Mouse (Mus musculus) kidney, postnatal 0 days (tissue): ENCODE measurements at regions not wholly inside any gene's neighbourhood (a gene's known extent, or its start where the extent isn't known, plus 50 kb on each side); places are given as distances from the start of the nearest gene placed in this dataset.

Experiments
- ATAC-seq: fragments of 200-750 bp; cut with Nextera tagmentation; replicated peaks from 2 replicates; pipeline ENCODE4 v1.8.0; 2017; ENCODE audit warnings: low read depth, moderate number of reproducible peaks, moderate TSS enrichment, moderate library complexity; ENCODE audit not compliant: low FRiP score
- DNase-seq: peaks from one replicate; pipeline ENCODE4 v3.0.0-alpha.2; 2016; ENCODE audit warnings: low spot score
- H3K27ac ChIP-seq: fragments of 300-500 bp; sonication (generic); 2 replicates; pipeline ENCODE4 v1.5.1; 2014; ENCODE audit warnings: mild to moderate bottlenecking
- H3K27me3 ChIP-seq: fragments of 300-500 bp; sonication (generic); 2 replicates; pipeline ENCODE4 v1.6.1; 2014; ENCODE audit warnings: low read length, mixed read lengths; ENCODE audit not compliant: insufficient read depth
- H3K36me3 ChIP-seq: fragments of 300-500 bp; sonication (generic); 2 replicates; pipeline ENCODE4 v1.6.1; 2014; ENCODE audit warnings: low read length, mixed read lengths; ENCODE audit not compliant: insufficient read depth
- H3K4me1 ChIP-seq: fragments of 300-500 bp; sonication (generic); replicated peaks from 2 replicates; pipeline ENCODE4 v1.6.1; 2014; ENCODE audit warnings: antibody characterized with exemption, low read length, mixed read lengths; ENCODE audit not compliant: insufficient read depth
- H3K4me2 ChIP-seq: fragments of 300-500 bp; sonication (generic); 2 replicates; pipeline ENCODE4 v1.6.1; 2014; ENCODE audit warnings: mild to moderate bottlenecking, low read length, moderate library complexity, mixed read lengths
- H3K4me3 ChIP-seq: fragments of 300-500 bp; sonication (generic); replicated peaks from 2 replicates; pipeline ENCODE4 v1.5.1; 2014; ENCODE audit warnings: low read depth, low read length
- H3K9ac ChIP-seq: fragments of 300-500 bp; sonication (generic); 2 replicates; pipeline ENCODE4 v1.6.1; 2014; ENCODE audit warnings: low read depth, low read length
- H3K9me3 ChIP-seq: fragments of 300-500 bp; sonication (generic); replicated peaks from 2 replicates; pipeline ENCODE4 v1.6.1; 2016; ENCODE audit warnings: low read length, inconsistent platforms, mixed read lengths
- CTCF ChIP-seq: IDR thresholded peaks from 2 replicates; pipeline ENCODE4 v1.5.1; 2016; ENCODE audit warnings: antibody characterized with exemption, low read depth, mild to moderate bottlenecking, moderate library complexity
- WGBS: fragments of 180-500 bp; shearing (Covaris S2); extraction: QIAGEN DNeasy Blood & Tissue Kit; methylation state at CpG from one replicate; pipeline ENCODE4 v1.1.7; 2014; 5-methylcytosine and 5-hydroxymethylcytosine counted together

DNA sequence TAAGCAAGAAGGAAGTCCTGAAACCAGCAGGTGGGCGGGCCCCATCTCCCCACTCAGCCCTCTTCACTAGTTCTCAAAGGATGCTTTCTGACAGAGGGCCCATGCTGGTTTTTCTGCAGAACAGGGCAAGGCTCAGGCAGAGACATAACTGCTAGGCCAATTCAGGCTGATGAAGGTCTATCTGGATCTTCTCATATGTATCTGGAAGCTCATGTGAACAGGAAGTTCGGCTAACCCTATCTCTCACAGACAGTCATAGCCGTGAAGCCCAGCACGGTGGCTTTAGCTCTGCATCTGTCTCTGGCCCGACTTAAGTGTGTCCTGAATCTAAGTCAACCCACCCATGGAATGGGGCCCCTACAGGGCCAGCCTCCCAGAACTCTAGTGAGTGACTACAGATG is 113.7 kb upstream of the 1700021F07Rik start:
- Histone ChIP-seq H3K27me3 (no peaks in the 10 kb centered on the region; the same call in 1 of the 2 replicates), H3K9ac (no peak overlapping the region), H3K27ac (no peak overlapping the region), H3K4me3 (no peak overlapping the region), H3K9me3 (no peaks in the 10 kb centered on the region), H3K4me2 (no peak overlapping the region), H3K36me3 (no peaks in the 10 kb centered on the region), H3K4me1 (0 out of 2 replicates have a peak, but pooled peaks cover 14% of the 10 kb centered on the region)
- ATAC-seq: no peak
- WGBS: 74% methylated on average over 5 of the region's 5 CpGs
- DNase-seq: no peak
- no peak for TF ChIP-seq CTCF

DNA sequence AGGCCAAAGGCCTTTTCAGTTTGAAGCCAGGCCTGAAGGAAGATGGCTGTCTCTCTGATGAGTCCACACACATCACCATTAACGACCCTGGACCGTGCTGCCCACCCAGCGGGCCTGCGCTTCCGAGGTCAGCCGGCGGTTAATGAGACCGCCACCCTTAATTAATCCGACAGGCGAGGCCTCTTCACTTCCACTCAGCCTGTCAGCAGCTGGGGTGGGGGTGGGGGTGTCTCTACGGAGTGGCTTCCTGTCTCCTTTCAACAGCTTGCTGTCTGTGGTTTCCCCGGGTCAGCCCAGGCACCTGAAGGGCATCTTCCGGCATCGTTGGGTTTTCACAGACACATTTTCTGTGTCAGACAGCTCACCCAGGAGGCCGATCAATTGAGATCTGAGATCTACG is 113.0 kb upstream of the 1700021F07Rik start:
- Histone ChIP-seq H3K9ac (no peak overlapping the region), H3K4me2 (no peak overlapping the region), H3K9me3 (no peaks in the 10 kb centered on the region), H3K4me3 (no peak overlapping the region), H3K4me1 (0 out of 2 replicates have a peak, but pooled peaks cover 18% of the 10 kb centered on the region), H3K27me3 (no peaks in the 10 kb centered on the region; the same call in 1 of the 2 replicates), H3K36me3 (no peaks in the 10 kb centered on the region), H3K27ac (no peak overlapping the region)
- WGBS: 20% methylated on average over 16 of the region's 16 CpGs
- TF ChIP-seq CTCF: no peak
- DNase-seq (peak; percentile 37), ATAC-seq (no peak)

DNA sequence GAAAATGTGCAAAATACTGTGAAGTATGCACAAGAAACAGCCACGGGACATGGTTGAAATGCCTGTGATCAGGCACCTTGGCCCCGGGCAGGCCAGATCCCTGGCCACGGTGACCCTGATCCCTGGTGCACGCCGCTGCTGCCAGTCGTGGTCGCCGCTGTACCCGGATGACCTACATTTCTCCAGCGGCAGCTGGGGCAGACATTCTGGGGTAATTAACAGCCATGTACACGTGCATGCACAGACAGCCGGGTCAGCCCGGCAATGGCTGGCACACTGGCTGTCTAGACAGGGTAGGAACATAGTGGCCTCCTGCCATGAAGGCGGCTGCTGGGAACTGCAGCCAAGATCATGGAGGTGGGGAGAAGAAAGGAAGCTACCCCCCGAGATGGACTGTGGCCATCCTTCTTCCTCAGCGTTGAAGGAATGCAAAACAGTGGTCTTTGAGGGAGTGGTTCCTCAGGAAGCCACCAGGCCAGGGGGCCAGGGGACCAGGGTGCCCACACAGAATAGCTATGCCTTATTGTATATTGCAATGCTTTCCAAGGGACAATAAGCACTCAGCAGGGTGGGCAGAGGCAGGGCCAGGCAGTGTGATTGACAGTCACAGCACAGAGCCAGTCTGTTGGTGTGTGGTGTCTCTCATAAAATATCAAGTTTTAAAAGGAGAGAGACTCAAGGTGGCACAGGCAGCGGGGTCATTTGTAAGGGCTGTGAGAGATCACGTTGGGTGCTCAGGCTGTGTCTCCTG is 108.3 kb upstream of the 1700021F07Rik start:
- H3K4me3 ChIP-seq: no peak overlapping the region
- H3K9ac ChIP-seq: no peak overlapping the region
- WGBS: 39% methylated on average over 18 of the region's 18 CpGs
- H3K4me2 ChIP-seq: no peak overlapping the region
- ATAC-seq: peak; percentile 80
- no peak; the same call in 1 of the 2 replicates for TF ChIP-seq CTCF
- 0 out of 2 replicates have a peak, but pooled peaks cover 6% of the 10 kb centered on the region for H3K4me1 ChIP-seq
- no peaks in the 10 kb centered on the region for H3K9me3 ChIP-seq
- no peak for DNase-seq
- no peak overlapping the region for H3K27ac ChIP-seq
- no peaks in the 10 kb centered on the region for H3K36me3 ChIP-seq
- H3K27me3 ChIP-seq: no peaks in the 10 kb centered on the region

- no peak overlapping the region for H3K9ac ChIP-seq
- no peak overlapping the region for H3K4me2 ChIP-seq
- no peaks in the 10 kb centered on the region for H3K9me3 ChIP-seq
- H3K36me3 ChIP-seq: no peaks in the 10 kb centered on the region
- 0 out of 2 replicates have a peak, but pooled peaks cover 4% of the 10 kb centered on the region for H3K4me1 ChIP-seq
- no peaks in the 10 kb centered on the region for H3K27me3 ChIP-seq
- H3K27ac ChIP-seq: no peak overlapping the region
- no peak for TF ChIP-seq CTCF
- DNase-seq (no peak), ATAC-seq (no peak)
- 85% methylated on average over 7 of the region's 7 CpGs for WGBS
- no peak overlapping the region for H3K4me3 ChIP-seq
Measured at GRCm38 (mm10) chr2:173415429-173415828, 107.0 kb upstream of the 1700021F07Rik start.

GRCm38 (mm10) chr2:173416921-173417320 is 105.5 kb upstream of the 1700021F07Rik start:
- WGBS: 100% methylated on average over 1 of the region's 1 CpGs
- H3K27me3 ChIP-seq: no peaks in the 10 kb centered on the region
- ATAC-seq: no peak
- peak; percentile 50 for TF ChIP-seq CTCF
- H3K9ac ChIP-seq: no peak overlapping the region
- H3K36me3 ChIP-seq: no peaks in the 10 kb centered on the region
- no peaks in the 10 kb centered on the region for H3K9me3 ChIP-seq
- no peak for DNase-seq
- no peak overlapping the region for H3K4me2 ChIP-seq
- no peak overlapping the region for H3K27ac ChIP-seq
- no peak overlapping the region for H3K4me3 ChIP-seq
- 0 out of 2 replicates have a peak, but pooled peaks cover 4% of the 10 kb centered on the region for H3K4me1 ChIP-seq

DNA sequence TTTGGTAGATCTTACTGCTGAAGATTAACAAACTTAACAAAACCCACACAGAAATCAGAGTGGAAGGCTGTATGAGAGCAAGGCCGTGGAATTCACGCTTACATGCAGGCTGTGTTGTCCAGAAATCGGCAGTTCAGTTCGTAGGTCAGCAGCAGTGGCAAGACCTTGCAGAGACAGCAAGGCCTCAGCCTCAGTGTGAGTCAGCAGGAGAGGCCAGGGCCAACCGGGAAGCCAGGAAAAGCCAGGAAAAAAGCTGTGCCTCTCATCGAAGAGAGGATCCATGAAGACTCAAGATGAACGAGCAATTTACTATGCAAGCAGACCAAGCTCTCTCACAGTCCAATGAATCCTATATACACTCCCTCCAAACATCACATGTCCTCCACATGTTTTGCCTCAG is 103.4 kb upstream of the 1700021F07Rik start:
- TF ChIP-seq CTCF: no peak
- H3K4me2 ChIP-seq: no peak overlapping the region
- 0 out of 2 replicates have a peak, but pooled peaks cover 4% of the 10 kb centered on the region for H3K4me1 ChIP-seq
- no peaks in the 10 kb centered on the region for H3K36me3 ChIP-seq
- ATAC-seq (no peak), DNase-seq (no peak)
- H3K9me3 ChIP-seq: no peaks in the 10 kb centered on the region
- H3K4me3 ChIP-seq: no peak overlapping the region
- H3K27ac ChIP-seq: no peak overlapping the region
- WGBS: 79% methylated on average over 7 of the region's 7 CpGs
- no peak overlapping the region for H3K9ac ChIP-seq
- no peaks in the 10 kb centered on the region for H3K27me3 ChIP-seq
